Mouse (Mus musculus): ENCODE results near the gene Man1c1.

- TF ChIP-seq CTCF (IDR thresholded peaks at IDR 0.05; ENCODE audit: low read depth) (peak; percentile 48), EP300 (optimal IDR thresholded peaks at IDR 0.05) (no peak)
Observed at GRCm38 (mm10) chr4:134549899-134550298, 154.2 kb downstream of the Man1c1 start.
